Mouse (Mus musculus): Measurements from ENCODE around the gene 1500011B03Rik.

DNA sequence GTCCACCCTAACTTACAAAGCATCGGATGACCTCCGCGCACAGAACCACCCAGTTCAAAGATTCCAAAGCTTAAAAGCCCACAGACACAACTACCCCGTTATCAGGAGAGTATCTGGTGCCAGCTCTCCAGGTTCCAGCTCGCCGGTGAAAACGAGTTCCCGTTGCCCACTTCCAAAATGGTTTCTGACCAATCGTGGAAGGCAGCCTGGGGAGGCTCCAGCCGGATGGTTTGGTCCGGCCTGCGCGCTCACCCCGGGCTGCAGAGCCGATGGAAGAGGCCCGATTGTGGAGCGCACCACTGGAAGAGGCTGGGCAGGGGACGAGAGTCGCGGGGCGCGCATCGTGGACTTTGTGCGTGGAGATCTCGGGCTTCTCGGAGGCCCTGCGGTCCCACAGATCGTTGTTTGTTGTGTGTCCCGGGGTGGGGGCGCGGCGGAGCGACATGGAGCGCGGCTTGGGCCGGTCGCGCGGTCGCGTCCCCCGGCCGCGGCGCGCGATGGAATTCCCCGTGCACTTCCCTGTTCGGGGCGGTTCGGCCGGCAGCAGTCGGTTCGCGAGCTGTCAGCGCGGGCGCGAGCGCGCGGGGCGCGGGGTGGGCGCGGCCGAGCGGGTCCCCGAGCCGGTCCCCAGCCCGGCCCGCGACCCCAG, 48.7 kb downstream of the 1500011B03Rik start, which contains the start of gene Ankrd13a:
- TF ChIP-seq POLR2A (IDR thresholded peaks at IDR 0.05; ENCODE audit: low read depth, low read length), result peak; percentile 76
- no peak for TF ChIP-seq CTCF (IDR thresholded peaks at IDR 0.05; ENCODE audit: extremely low read depth, insufficient read depth, insufficient read length, insufficient replicate concordance)
